In genomic region chr6:83899142-83899541, GRCm38 (mm10) we compare ENCODE assay signal across 21 mouse cellular contexts. TPM values are rescaled to one million over a fixed set of nuclear protein-coding genes. Genes with fewer than 3 reads are reported as not detected.
A peak's percentile ranks its signal among the peaks of the same experiment; 100 is the strongest.
DNase-seq lines count a peak whose midpoint lies in the region.
"Had no signal": no experiment of that assay in that cellular context is flagged by ENCODE, and none has a peak within 500 bp of the region (broad histone marks: within the 10 kb centered on the region; RNA-seq: fewer than 3 reads in every experiment).

No protein-coding gene starts in this region.

- peak; percentile 23 for DNase-seq in heart, adult 11 months
- no peak for DNase-seq in heart, adult 8-10 months (ENCODE audit: low spot score)
- DNase-seq in right cerebral cortex, adult 2 months (ENCODE audit: low spot score in 2 of 2) = peak; percentile 12 to 15
- no peak for DNase-seq in right cerebral cortex, postnatal 4 days
- peak; percentile 57 for DNase-seq in brain, adult 2 months (ENCODE audit: low read depth, low spot score)
- DNase-seq in adipocyte (ENCODE audit: low spot score) = no peak
- no peak for DNase-seq in hindbrain, embryonic 10.5 days (ENCODE audit: low spot score)
- DNase-seq: adrenal gland, adult 2 months; adrenal gland, postnatal 10 days; adrenal gland, postnatal 25 days; cerebellum, adult 11-12 months; cerebellum, adult 2 months; cerebellum, adult 9-10 months; cerebellum, postnatal 10 days; cerebellum, postnatal 25 days; forebrain, postnatal 0 days had no signal

- 70% methylated on average over 4 of the region's 4 CpGs for WGBS in hindbrain, embryonic 10.5 days

- no peaks in the 10 kb centered on the region for H3K27me3 ChIP-seq in hindbrain, embryonic 10.5 days (ENCODE audit: insufficient read depth, poor library complexity, severe bottlenecking)
- H3K27me3 ChIP-seq: embryonic facial prominence, embryonic 12.5 days; forebrain, embryonic 13.5 days; forebrain, embryonic 15.5 days had no signal

- H3K36me3 ChIP-seq in hindbrain, embryonic 10.5 days = no peaks in the 10 kb centered on the region
- H3K36me3 ChIP-seq: embryonic facial prominence, embryonic 10.5 days; embryonic facial prominence, embryonic 12.5 days; forebrain, embryonic 15.5 days; G1E had no signal

- no peak overlapping the region for H3K27ac ChIP-seq in hindbrain, embryonic 10.5 days
- H3K27ac ChIP-seq: embryonic facial prominence, embryonic 10.5 days; embryonic facial prominence, embryonic 12.5 days; forebrain, embryonic 13.5 days; forebrain, embryonic 15.5 days had no signal

- H3K9me3 ChIP-seq in hindbrain, embryonic 10.5 days = no peaks in the 10 kb centered on the region
- H3K9me3 ChIP-seq: embryonic facial prominence, embryonic 10.5 days; embryonic facial prominence, embryonic 12.5 days; forebrain, embryonic 13.5 days; forebrain, embryonic 15.5 days; G1E had no signal

- no peak overlapping the region for H3K4me3 ChIP-seq in hindbrain, embryonic 10.5 days
- H3K4me3 ChIP-seq: embryonic facial prominence, embryonic 10.5 days; embryonic facial prominence, embryonic 12.5 days; forebrain, embryonic 13.5 days; forebrain, embryonic 15.5 days had no signal

- H3K4me1 ChIP-seq in hindbrain, embryonic 10.5 days (replicated peaks) = no peaks in the 10 kb centered on the region
- H3K4me1 ChIP-seq: embryonic facial prominence, embryonic 10.5 days; embryonic facial prominence, embryonic 12.5 days; forebrain, embryonic 13.5 days; forebrain, embryonic 15.5 days had no signal

RNA-seq across cellular contexts. Expression of gene Zfp638, which starts 32.2 kb away (rescaled TPM):
- total RNA-seq in heart, adult 8-10 months (2022) = 10 to 100 TPM; 36.1 to 66.2 (median 52.6) TPM
- polyA plus RNA-seq in hindbrain, embryonic 10.5 days (2016; fragmentation: Nextera tagmentation; extraction: Ambion mirVana) = 51.3 and 73.4 TPM in 2 replicates

Comparison
In these comparisons a context has a peak if more than half of its experiments do, and no peak if none do; other contexts are left out.
1. DNase-seq: peak in heart, adult 11 months (single experiment), right cerebral cortex, adult 2 months (2 of 2) and brain, adult 2 months (single experiment); none in heart, adult 8-10 months (single experiment), right cerebral cortex, postnatal 4 days (single experiment), adipocyte (single experiment) and hindbrain, embryonic 10.5 days (single experiment).